Mouse (Mus musculus): ENCODE measurements around the gene Socs3. TPM values are rescaled to one million over a fixed set of nuclear protein-coding genes. Genes with fewer than 3 reads are reported as not detected.

Gene Socs3
- polyA plus RNA-seq, 1 experiment from 2014 or later, result 8.1 TPM

DNA sequence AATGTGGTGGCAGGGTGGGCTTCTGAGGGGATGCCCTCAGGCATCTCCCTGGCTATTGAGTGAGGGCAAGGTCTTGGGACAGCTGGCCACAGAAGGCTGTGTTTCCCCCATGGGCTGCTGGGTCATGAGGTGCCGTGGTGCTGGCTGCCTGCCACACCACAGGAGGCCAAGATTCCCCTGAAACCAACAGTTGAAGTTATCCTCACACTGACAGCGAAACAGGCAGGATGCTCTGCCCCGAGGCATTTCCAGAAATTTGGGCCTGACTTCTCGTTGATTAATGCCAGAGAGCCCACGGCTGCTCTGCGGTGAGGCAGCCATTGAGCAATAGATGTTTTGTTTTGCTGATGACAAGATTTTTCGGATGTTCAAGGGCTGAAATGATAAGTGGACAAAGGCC is 9.5 kb upstream of the Socs3 start:
- ATAC-seq (replicated peaks; ENCODE audit: low FRiP score, low TSS enrichment, low read depth) (no peak), DNase-seq (ENCODE audit: low spot score) (no peak)
- no peaks in the 10 kb centered on the region for H3K36me3 ChIP-seq (ENCODE audit: control insufficient read depth, insufficient read depth, low read length)
- 58% methylated on average over 7 of the region's 7 CpGs for WGBS
- H3K4me2 ChIP-seq (ENCODE audit: low read length), result no peak overlapping the region
- H3K9ac ChIP-seq (ENCODE audit: low read length), result no peak overlapping the region
- peaks cover 13% of the 10 kb centered on the region for H3K4me1 ChIP-seq (replicated peaks; ENCODE audit: control insufficient read depth, insufficient read depth, low read length)
- no peak overlapping the region for H3K27ac ChIP-seq (ENCODE audit: low read depth)
- H3K27me3 ChIP-seq (replicated peaks; ENCODE audit: control insufficient read depth, insufficient read depth, low read length), result no peaks in the 10 kb centered on the region
- no peaks in the 10 kb centered on the region for H3K9me3 ChIP-seq (ENCODE audit: control insufficient read depth, low read length)
- H3K4me3 ChIP-seq (ENCODE audit: low read depth, low read length), result no peak overlapping the region

DNA sequence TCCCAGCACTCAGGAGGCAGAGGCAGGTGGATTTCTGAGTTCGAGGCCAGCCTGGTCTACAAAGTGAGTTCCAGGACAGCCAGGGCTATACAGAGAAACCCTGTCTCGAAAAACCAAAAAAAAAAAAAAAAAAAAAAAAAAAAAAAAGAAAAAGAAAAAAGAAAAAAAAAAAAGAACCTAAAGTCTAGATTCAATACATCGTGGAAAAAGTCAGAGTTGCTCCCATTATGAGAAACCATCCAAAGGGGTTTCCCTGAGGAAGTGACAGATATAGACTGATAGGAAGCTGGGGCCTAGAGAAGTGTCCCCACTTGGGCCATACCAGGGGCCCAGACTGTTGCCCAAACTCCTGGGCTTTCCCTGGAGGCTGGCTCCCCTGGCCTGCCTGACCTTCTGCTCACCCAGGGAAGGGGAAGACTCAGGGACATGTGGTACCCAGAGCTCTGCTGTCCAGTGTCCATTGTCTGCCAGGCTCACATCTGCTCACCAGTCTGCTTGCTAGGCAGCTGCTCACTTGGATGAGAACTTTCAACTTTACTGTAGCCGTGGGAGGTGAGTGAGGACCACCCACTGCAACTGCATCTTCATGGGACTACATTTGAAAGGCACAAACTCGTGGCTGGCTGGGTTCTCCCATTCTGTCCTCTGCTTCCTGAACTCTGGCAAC is 8.0 kb upstream of the Socs3 start:
- H3K9ac ChIP-seq (ENCODE audit: low read length), result no peak overlapping the region
- no peak for DNase-seq (ENCODE audit: low spot score)
- H3K27ac ChIP-seq (ENCODE audit: low read depth), result no peak overlapping the region
- WGBS, result 55% methylated on average over 4 of the region's 5 CpGs
- H3K4me1 ChIP-seq (replicated peaks; ENCODE audit: control insufficient read depth, insufficient read depth, low read length), result peaks cover 17% of the 10 kb centered on the region
- no peak for ATAC-seq (replicated peaks; ENCODE audit: low FRiP score, low TSS enrichment, low read depth)
- no peak overlapping the region for H3K4me3 ChIP-seq (ENCODE audit: low read depth, low read length)
- no peaks in the 10 kb centered on the region for H3K36me3 ChIP-seq (ENCODE audit: control insufficient read depth, insufficient read depth, low read length)
- H3K4me2 ChIP-seq (ENCODE audit: low read length), result no peak overlapping the region
- H3K27me3 ChIP-seq (replicated peaks; ENCODE audit: control insufficient read depth, insufficient read depth, low read length), result no peaks in the 10 kb centered on the region
- H3K9me3 ChIP-seq (ENCODE audit: control insufficient read depth, low read length), result no peaks in the 10 kb centered on the region

DNA sequence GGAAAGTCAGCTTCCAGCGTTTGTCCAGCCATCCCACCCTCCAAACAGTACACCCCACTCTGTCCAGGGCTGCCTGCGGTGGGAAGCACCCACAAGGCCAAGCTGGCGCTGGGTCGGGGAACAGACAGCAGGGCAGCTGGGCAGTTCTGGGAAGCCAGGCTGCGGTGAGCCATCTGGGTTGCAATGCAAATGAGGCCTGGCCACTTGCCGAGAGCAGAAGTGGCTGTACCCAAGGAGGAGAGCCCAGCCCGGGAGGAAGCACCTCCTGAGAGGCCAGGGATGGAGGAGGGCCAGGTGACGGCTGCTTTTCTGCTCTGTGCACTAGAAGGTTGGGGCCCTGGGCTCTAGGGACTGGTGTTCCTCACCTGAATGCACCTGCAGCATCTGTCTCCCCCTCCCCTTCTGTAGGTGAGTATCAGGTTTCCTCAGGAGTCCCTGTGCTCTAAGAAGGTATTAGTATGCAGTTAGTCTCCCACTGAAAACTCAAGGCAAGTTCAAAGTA is 6.3 kb upstream of the Socs3 start:
- H3K27me3 ChIP-seq (replicated peaks; ENCODE audit: control insufficient read depth, insufficient read depth, low read length), result 0 out of 2 replicates have a peak, but pooled peaks cover 3% of the 10 kb centered on the region
- no peak overlapping the region for H3K4me2 ChIP-seq (ENCODE audit: low read length)
- H3K4me1 ChIP-seq (replicated peaks; ENCODE audit: control insufficient read depth, insufficient read depth, low read length), result peaks cover 17% of the 10 kb centered on the region
- no peak overlapping the region for H3K27ac ChIP-seq (ENCODE audit: low read depth)
- no peak for ATAC-seq (replicated peaks; ENCODE audit: low FRiP score, low TSS enrichment, low read depth)
- H3K36me3 ChIP-seq (ENCODE audit: control insufficient read depth, insufficient read depth, low read length), result no peaks in the 10 kb centered on the region
- 31% methylated on average over 8 of the region's 8 CpGs for WGBS
- no peak overlapping the region for H3K9ac ChIP-seq (ENCODE audit: low read length)
- no peaks in the 10 kb centered on the region for H3K9me3 ChIP-seq (ENCODE audit: control insufficient read depth, low read length)
- no peak overlapping the region for H3K4me3 ChIP-seq (ENCODE audit: low read depth, low read length)
- DNase-seq (ENCODE audit: low spot score), result no peak

DNA sequence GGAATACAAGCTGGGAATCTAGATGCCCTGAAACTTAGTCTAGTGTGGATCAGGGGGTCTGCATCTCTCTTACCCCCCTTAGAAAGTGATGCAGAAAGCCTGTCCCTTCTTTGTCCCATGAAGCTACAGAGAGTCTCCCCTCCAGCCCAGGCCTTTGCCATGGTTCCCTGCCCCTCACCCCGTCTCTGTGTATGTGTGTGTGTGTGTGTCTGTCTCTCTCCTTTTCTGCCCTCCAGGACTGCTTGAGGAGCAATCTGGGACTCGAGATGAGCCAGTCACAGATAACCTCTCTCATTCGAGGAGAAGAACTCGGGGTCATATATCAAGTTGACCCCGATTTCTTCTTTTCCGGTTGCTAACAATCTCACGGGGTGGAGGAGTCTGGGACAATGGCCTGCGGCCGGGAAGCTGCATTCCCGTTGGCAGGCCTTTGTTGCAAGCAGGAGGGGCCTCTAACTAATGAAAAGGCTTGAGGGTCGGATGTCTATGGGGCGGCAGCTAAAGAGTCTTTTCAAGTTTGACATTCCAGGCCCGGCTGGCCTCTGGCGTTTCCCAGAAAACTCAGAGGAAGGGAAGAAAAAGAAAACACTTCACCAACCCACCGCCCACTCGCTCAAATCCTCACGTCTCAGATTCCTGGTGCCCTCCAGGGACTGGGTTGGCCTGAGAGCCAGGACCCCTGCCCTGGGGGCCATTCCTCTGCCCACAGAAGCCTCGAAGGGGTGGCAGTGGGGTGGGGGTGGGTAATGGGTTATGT is 5.5 kb upstream of the Socs3 start:
- no peak overlapping the region for H3K9ac ChIP-seq (ENCODE audit: low read length)
- H3K27ac ChIP-seq (ENCODE audit: low read depth), result peak overlapping the region; percentile 27; the same call in 1 of the 2 replicates
- WGBS, result 19% methylated on average over 18 of the region's 18 CpGs

DNA sequence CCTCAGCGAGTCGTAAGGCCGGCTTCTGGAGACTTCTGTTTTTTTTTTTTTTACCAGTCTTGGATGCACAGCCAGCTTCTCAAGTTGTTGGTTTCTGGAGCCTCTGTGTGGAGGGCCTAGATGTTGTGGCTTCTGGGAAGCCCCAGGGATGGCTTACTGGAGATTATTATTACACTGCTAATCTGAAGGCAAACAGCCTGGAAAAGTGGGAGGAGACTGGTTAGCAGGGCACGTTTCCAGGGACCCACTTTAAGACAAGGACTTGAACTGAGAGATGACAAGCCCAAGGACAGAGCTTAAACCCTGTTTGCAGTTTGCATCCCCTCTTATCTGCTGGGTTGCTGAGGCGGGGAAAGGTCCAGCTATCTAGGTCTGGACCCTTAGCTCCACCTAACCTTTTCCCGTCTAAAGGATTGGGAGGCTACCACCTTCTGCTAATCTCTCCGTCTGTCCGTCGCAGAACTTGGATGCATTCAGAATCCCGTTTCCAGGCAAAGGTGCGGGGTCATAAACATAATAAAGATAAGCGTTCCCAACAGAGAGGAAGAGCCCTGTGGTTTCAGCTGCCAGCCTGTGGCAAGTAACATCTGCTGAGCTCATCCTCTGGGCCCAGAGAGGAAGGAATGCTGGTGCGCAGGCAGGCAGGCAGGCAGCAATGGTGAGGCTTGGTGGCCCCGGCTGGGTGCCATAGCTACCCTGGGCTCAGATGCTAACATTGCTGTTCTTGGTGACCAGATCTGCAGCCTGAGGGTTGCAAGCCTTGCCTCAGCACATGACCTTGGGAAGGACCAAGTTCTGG is 4.7 kb upstream of the Socs3 start:
- no peak overlapping the region for H3K9ac ChIP-seq (ENCODE audit: low read length)
- WGBS, result 35% methylated on average over 14 of the region's 14 CpGs

More for the DNA sequence above, 5.5 kb upstream of the Socs3 start:
- Histone ChIP-seq H3K27me3 (replicated peaks; ENCODE audit: control insufficient read depth, insufficient read depth, low read length) (0 out of 2 replicates have a peak, but pooled peaks cover 3% of the 10 kb centered on the region), H3K4me1 (replicated peaks; ENCODE audit: control insufficient read depth, insufficient read depth, low read length) (peaks cover 17% of the 10 kb centered on the region), H3K4me3 (ENCODE audit: low read depth, low read length) (no peak overlapping the region), H3K4me2 (ENCODE audit: low read length) (no peak overlapping the region), H3K36me3 (ENCODE audit: control insufficient read depth, insufficient read depth, low read length) (no peaks in the 10 kb centered on the region), H3K9me3 (ENCODE audit: control insufficient read depth, low read length) (no peaks in the 10 kb centered on the region)
- DNase-seq (ENCODE audit: low spot score), result no peak
- no peak for ATAC-seq (replicated peaks; ENCODE audit: low FRiP score, low TSS enrichment, low read depth)

DNA sequence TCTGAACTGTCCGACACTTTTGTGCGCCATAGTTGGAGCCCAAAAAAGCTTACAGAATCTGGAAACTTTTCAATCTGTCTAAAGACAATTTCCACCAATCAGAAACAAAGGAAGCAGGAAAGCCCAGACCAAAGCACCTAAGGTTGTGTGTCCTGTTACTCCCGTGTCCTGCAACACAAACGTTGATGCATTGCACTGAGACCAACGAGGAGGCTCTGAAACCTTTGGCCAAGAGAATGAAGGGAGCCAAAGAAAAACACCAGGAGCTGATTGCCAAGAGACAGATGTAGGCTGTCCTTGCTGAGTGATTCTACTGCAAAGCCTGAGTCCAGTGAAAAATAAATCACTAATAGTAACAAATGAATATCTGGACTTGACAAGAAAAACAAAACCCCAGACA is 3.7 kb upstream of the Socs3 start:
- H3K9me3 ChIP-seq (ENCODE audit: control insufficient read depth, low read length), result no peaks in the 10 kb centered on the region
- H3K9ac ChIP-seq (ENCODE audit: low read length), result no peak overlapping the region
- WGBS, result 43% methylated on average over 5 of the region's 5 CpGs
- H3K4me3 ChIP-seq (ENCODE audit: low read depth, low read length), result no peak overlapping the region
- 0 out of 2 replicates have a peak, but pooled peaks cover 3% of the 10 kb centered on the region for H3K27me3 ChIP-seq (replicated peaks; ENCODE audit: control insufficient read depth, insufficient read depth, low read length)
- ATAC-seq (replicated peaks; ENCODE audit: low FRiP score, low TSS enrichment, low read depth), result no peak
- no peak overlapping the region for H3K27ac ChIP-seq (ENCODE audit: low read depth)
- no peak for DNase-seq (ENCODE audit: low spot score)
- H3K4me2 ChIP-seq (ENCODE audit: low read length), result no peak overlapping the region
- no peaks in the 10 kb centered on the region for H3K36me3 ChIP-seq (ENCODE audit: control insufficient read depth, insufficient read depth, low read length)
- peaks cover 20% of the 10 kb centered on the region for H3K4me1 ChIP-seq (replicated peaks; ENCODE audit: control insufficient read depth, insufficient read depth, low read length)

More for the DNA sequence above, 4.7 kb upstream of the Socs3 start:
- Histone ChIP-seq H3K4me1 (replicated peaks; ENCODE audit: control insufficient read depth, insufficient read depth, low read length) (peaks cover 20% of the 10 kb centered on the region), H3K4me2 (ENCODE audit: low read length) (no peak overlapping the region), H3K27ac (ENCODE audit: low read depth) (peak overlapping the region; percentile 7; the same call in 1 of the 2 replicates), H3K27me3 (replicated peaks; ENCODE audit: control insufficient read depth, insufficient read depth, low read length) (0 out of 2 replicates have a peak, but pooled peaks cover 3% of the 10 kb centered on the region), H3K4me3 (ENCODE audit: low read depth, low read length) (no peak overlapping the region), H3K9me3 (ENCODE audit: control insufficient read depth, low read length) (no peaks in the 10 kb centered on the region), H3K36me3 (ENCODE audit: control insufficient read depth, insufficient read depth, low read length) (no peaks in the 10 kb centered on the region)
- no peak for ATAC-seq (replicated peaks; ENCODE audit: low FRiP score, low TSS enrichment, low read depth)
- DNase-seq (ENCODE audit: low spot score), result no peak

DNA sequence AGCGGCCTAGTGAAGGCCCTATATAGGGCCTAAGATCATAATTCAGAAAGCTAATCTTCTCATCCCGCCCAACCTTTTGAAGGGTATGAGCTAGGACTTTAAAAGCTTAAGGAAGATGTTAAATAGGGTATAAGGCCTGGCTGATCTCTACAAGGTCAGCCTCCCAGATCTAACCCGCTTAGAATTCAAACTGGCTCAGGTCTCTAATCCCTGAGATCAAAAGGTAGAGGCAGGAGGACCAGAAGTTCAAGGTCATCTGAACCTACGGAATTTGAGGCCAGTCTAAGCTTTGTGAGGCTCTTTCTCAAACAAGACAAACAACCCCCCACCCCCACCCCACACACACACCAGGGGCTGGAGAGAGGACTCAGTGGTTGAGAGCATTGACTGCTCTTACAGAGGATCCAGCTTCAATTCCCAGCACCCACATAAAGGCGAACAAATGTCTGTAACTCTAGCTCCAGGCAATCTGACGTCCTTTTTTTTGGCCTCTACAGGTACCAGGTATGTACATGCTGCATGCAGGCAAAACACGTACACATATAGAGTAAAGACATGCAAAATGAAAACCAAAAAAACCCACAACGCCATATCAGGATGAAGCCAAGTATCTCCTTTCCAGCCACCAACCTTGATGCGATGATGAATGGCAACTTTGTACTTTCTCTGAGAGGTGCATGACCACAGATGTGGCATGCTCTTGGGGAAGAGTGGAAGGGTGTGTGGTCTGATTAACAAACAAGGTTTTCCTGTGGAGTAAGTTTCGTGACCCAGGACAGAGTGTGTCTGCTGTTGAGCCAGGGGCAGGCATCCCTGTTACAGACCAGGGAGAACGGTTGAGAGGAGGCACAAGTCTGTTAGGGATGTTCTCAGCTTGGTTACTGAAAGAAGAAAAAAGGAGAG is 3.1 kb upstream of the Socs3 start:
- H3K36me3 ChIP-seq (ENCODE audit: control insufficient read depth, insufficient read depth, low read length), result no peaks in the 10 kb centered on the region
- DNase-seq (ENCODE audit: low spot score) (no peak), ATAC-seq (replicated peaks; ENCODE audit: low FRiP score, low TSS enrichment, low read depth) (no peak)
- no peak overlapping the region for H3K4me3 ChIP-seq (ENCODE audit: low read depth, low read length)
- peaks cover 21% of the 10 kb centered on the region for H3K4me1 ChIP-seq (replicated peaks; ENCODE audit: control insufficient read depth, insufficient read depth, low read length)
- H3K9ac ChIP-seq (ENCODE audit: low read length), result no peak overlapping the region
- H3K27me3 ChIP-seq (replicated peaks; ENCODE audit: control insufficient read depth, insufficient read depth, low read length), result 0 out of 2 replicates have a peak, but pooled peaks cover 3% of the 10 kb centered on the region
- whole genome bisulfite sequencing, result 74% methylated on average over 11 of the region's 11 CpGs
- H3K27ac ChIP-seq (ENCODE audit: low read depth), result no peak overlapping the region
- H3K4me2 ChIP-seq (ENCODE audit: low read length), result no peak overlapping the region
- no peaks in the 10 kb centered on the region for H3K9me3 ChIP-seq (ENCODE audit: control insufficient read depth, low read length)
